Mouse (Mus musculus): ENCODE measurements around the gene Il1rapl2.

DNA sequence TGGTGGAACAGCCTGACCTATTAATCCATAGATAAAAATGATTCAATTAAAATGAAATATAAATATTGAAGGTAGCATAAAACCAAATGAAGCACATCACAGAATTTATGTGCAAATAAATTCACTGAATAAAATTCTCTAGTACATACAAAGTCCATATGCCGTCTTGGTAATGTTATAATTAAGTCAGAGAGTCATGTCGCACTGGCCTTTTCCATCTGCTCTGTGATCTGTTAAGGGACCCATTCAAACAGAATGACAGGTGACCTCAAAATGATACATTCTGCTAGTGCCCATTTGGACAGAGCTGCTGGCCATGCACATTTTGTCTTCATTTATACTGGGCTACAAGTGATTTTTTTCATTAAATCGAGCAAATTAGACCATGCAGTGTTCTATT is 534.3 kb downstream of the Il1rapl2 start:
- no peak for TF ChIP-seq CTCF (IDR thresholded peaks at IDR 0.05; ENCODE audit: control insufficient read depth, insufficient read depth, insufficient replicate concordance, low read depth, low read length)
- TF ChIP-seq POLR2A (IDR thresholded peaks at IDR 0.05; ENCODE audit: control insufficient read depth, low read depth, low read length) = no peak
